Mouse (Mus musculus) left cerebral cortex, adult 11 months (tissue): Measurements from ENCODE around the gene Slc29a1.
A peak's percentile ranks its signal among the peaks of the same experiment; 100 is the strongest.

Experiments used
- DNase-seq: peaks from one replicate; pipeline ENCODE4 v3.0.0; 2022; ENCODE audit warnings: low spot score

The Slc29a1 gene

GRCm38 (mm10) chr17:45568990-45569389 lies 30.4 kb downstream of the Slc29a1 start:
- no peak for DNase-seq

- DNase-seq: no peak
These were observed 32.2 kb downstream of the Slc29a1 start for GRCm38 (mm10) chr17:45567162-45567601.

GRCm38 (mm10) chr17:45566360-45567161 lies 32.8 kb downstream of the Slc29a1 start:
- DNase-seq: no peak

GRCm38 (mm10) chr17:45566031-45566359 lies 33.4 kb downstream of the Slc29a1 start:
- no peak for DNase-seq

- DNase-seq: no peak
These were observed 34.3 kb downstream of the Slc29a1 start for GRCm38 (mm10) chr17:45565103-45565502.

- no peak for DNase-seq
These were observed 34.8 kb downstream of the Slc29a1 start for GRCm38 (mm10) chr17:45564531-45565084.

GRCm38 (mm10) chr17:45563655-45564530 lies 35.5 kb downstream of the Slc29a1 start, which contains the start of gene Slc35b2:
Slc35b2 (plus strand) TSS chr17:45563874.
- peak; percentile 81 for DNase-seq

GRCm38 (mm10) chr17:45563216-45563615 lies 36.2 kb downstream of the Slc29a1 start:
- DNase-seq: no peak

- DNase-seq: no peak
These were observed 39.5 kb downstream of the Slc29a1 start for GRCm38 (mm10) chr17:45559732-45560525.

- no peak for DNase-seq
These were observed 41.2 kb downstream of the Slc29a1 start for GRCm38 (mm10) chr17:45557998-45558862.

- no peak for DNase-seq
These were observed 42.1 kb downstream of the Slc29a1 start for GRCm38 (mm10) chr17:45557246-45557824.

GRCm38 (mm10) chr17:45556514-45557245 lies 42.7 kb downstream of the Slc29a1 start:
- no peak for DNase-seq

- DNase-seq: no peak
These were observed 43.3 kb downstream of the Slc29a1 start for GRCm38 (mm10) chr17:45556107-45556489.

GRCm38 (mm10) chr17:45555452-45556106 lies 43.8 kb downstream of the Slc29a1 start, which contains the start of gene Nfkbie:
Nfkbie (plus strand) TSS chr17:45555703.
- DNase-seq: peak; percentile 82

- DNase-seq: no peak
These were observed 45.0 kb downstream of the Slc29a1 start for GRCm38 (mm10) chr17:45554420-45554819.

GRCm38 (mm10) chr17:45553065-45553464 lies 46.3 kb downstream of the Slc29a1 start:
- no peak for DNase-seq

- peak; percentile 71 for DNase-seq
These were observed 47.5 kb downstream of the Slc29a1 start for GRCm38 (mm10) chr17:45551816-45552451.

- no peak for DNase-seq
These were observed 48.1 kb downstream of the Slc29a1 start for GRCm38 (mm10) chr17:45551249-45551796.
